Mouse (Mus musculus) granulocyte monocyte progenitor cell, adult 5-6 weeks (primary cell): ENCODE measurements at regions not wholly inside any gene's neighbourhood (a gene's known extent, or its start where the extent isn't known, plus 50 kb on each side); places are given as distances from the start of the nearest gene placed in this dataset.

Experiments
- ATAC-seq: replicated peaks from 2 replicates; pipeline ENCODE4 v1.8.0; 2016; ENCODE audit warnings: mild to moderate bottlenecking, moderate TSS enrichment, inconsistent platforms; ENCODE audit not compliant: poor library complexity, severe bottlenecking

DNA sequence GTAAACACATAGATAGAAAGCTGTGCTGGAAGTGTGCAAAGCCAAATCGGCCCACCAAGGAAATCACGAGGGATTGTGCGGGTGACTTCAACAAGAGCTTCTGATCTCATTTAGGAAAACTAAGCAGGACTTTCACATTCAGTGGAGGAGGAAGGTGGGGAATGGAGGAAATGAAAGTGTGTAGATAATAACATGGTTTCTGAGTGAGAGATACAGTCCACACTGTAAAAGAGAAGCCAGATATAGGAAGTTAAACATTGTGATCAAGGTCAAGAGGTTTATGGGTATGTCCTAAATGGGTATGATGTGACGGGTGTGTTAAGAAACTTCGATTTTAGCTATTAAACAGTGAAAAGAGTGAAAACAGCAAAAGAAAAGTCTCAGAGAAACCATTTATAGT, 310.1 kb upstream of the Actbl2 start:
- peak; percentile 63 for ATAC-seq

DNA sequence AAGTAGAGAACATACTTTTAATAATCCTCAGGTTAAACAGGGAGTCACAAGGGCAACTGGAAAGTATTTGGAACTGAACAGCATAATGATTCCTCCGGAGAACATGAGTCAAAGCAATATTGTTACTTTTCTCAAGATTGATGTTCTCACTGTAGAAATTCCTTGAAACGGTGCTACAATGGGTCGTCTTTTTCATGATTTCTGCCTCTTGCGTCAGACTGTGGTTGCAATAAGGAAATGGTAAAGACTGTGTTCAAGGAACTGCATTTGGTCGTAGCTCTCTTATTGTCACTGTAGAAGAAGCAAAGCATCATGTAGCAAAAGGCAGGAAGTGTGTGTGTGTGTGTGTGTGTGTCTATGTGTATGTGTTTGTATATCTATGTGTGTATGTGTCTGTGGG, 294.6 kb upstream of the Actbl2 start:
- ATAC-seq, result peak; percentile 98

DNA sequence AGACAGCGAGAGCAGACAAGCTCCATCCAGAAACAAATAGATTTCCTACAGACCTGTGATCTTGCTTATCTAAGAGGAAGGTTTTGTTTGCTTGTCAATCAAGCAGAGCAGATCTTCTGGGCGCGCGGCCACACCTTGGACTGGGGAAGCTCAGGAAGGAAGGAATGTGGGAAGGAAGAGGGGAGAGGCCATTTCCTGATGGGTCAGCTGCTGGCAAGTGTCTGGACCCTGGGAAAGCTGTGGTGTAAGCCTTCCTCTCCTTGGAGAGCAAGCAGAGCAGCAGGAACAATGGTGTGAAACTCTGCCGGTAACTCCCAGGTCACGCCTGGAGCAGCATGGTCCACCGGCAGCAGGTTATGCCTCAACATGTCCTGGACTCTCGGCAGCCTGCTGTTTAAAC, 287.7 kb upstream of the Actbl2 start:
- no peak for ATAC-seq

DNA sequence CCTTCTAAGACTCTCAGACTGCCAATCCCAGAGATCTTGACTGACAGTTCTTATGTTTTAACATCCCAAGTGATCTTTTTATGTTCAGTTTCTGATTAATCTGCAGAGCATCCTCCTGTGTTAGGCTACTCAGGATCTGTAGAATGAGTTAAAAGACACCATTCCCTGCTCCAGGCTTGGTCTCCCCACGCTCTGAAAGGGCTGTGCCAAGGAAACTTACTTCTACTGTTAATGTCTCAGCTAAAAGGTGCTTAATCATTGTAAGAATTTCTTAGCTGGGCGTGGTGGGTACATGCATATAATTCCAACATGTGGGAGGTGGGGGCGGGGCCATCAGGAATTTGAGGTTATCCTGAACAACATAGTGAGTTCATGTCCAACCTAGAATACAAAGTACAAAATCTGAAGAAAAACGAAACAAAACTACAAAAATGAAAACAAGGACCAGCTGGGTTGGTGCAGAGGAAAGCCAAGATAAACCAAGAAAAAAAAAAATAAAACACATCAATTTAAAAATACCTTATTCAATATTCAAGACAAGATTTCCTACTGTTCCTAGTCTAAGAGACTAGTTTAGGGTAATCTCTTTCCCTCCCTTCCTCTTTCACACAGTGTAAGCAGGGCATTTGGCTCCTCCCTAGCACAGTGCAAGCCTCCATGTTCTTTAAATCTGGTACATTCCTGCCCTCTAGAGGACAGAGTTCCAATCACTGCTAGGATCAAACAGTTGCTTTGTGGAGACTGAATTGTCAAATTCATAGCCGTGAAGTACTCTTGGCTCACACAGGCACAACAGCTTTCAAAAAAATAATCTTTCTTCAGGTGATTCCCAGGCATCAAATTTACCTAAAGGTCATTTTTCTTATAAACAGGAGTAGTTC, 286.9 kb upstream of the Actbl2 start:
- ATAC-seq, result peak; percentile 98

DNA sequence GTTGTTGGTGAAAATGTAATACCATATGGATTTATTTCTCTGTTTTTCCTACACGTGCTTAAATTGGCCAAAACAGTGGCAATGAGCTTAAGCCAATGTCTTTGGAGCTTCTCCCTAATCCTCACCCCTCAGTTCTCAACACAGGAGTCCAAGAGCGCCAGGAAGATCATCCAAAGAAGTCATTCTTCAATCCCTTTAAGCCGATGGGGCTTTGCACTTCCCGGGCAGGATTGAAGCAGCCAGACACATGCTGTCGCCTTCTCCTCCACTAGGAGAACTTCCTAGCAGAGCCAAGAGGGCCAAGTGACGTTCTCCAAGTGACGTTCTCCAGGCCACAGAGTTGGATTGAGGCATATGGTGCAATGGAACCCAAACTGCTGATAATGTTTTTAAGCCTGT, 286.3 kb upstream of the Actbl2 start:
- no peak for ATAC-seq

GRCm38 (mm10) chr13:110977379-110977778, 277.4 kb upstream of the Actbl2 start:
- ATAC-seq, result no peak

GRCm38 (mm10) chr13:110978022-110978421, 276.8 kb upstream of the Actbl2 start:
- no peak for ATAC-seq

DNA sequence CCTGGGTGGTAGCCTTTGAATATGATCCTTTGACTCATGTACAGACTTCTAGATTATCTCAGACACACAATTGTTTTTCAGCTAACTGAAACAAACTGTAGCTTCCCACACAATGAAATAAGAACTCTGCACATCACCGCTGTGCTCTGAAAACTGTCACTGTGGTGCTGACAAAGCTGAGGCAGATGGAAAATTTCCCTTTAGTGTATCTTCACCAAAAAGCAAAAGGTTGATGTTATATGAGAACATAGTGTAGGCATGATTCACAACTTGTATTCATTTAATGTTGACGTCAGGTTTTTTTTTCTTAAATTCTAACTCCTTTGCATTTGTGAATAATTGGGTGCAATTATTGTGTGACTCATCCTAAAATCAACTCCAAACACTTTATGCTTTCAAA, 264.1 kb upstream of the Actbl2 start:
- ATAC-seq, result no peak

DNA sequence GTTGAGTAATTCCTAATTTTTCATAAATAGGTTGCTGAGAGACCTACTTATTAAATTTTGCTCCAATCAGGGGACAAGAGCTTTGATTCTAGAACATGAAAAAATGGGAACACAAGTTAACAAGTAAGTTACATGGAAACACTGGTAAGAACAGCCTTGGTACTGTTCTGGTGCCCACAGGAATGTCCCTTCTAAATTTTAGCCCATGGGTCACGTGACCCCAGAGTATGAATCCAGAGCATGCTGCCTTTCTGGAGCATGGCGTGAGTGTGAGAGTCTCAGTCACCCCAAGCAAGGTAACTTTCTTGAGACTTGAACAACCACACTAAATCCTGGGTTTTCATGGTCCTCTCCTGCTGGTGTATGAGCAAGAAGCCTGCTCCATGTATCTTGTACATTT, 263.7 kb upstream of the Actbl2 start:
- no peak for ATAC-seq

DNA sequence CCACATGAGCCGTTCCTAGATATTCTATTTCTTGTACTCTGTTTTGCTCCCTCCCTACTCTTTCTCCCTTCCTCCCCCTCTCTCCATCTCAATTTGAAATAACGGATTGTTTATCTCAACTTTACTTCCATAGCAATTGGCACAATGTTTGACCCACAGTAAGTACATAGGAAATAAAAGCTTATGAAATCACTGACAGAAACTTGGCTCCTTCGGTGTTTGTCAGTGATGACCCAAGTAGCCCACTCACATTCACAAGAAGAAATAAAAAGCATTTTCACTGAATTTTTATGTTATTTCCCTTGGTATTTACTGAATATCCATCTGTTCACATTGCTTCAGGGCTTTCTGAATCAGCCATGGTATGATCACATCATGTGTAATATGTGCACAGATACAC, 260.2 kb upstream of the Actbl2 start:
- ATAC-seq, result no peak

- no peak for ATAC-seq
Observed at GRCm38 (mm10) chr13:111002670-111003069, 252.1 kb upstream of the Actbl2 start.

DNA sequence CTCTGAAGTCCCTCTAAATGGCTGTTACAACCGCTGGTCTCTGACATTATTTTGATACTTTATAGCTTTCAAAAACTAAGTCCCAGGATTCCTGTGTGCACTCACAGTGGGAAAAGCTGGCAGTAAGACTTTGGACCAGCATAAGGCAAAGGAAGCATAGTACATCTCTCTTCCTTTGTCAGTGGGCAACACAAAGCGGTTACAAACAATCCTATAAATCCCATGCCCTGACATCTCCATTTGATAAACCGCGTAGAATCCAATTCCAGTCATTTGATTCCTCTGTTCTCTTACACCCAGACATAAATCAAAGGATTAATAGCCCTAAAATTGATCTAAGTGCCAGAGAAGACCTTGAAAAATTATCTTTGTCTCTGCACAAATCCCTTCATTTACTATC, 240.7 kb upstream of the Actbl2 start:
- no peak for ATAC-seq

- no peak for ATAC-seq
Observed at GRCm38 (mm10) chr13:111030111-111030510, 224.7 kb upstream of the Actbl2 start.

GRCm38 (mm10) chr13:111031633-111032032, 223.2 kb upstream of the Actbl2 start:
- ATAC-seq, result no peak

- ATAC-seq, result peak; percentile 69
Observed at GRCm38 (mm10) chr13:111043637-111044036, 211.2 kb upstream of the Actbl2 start.

DNA sequence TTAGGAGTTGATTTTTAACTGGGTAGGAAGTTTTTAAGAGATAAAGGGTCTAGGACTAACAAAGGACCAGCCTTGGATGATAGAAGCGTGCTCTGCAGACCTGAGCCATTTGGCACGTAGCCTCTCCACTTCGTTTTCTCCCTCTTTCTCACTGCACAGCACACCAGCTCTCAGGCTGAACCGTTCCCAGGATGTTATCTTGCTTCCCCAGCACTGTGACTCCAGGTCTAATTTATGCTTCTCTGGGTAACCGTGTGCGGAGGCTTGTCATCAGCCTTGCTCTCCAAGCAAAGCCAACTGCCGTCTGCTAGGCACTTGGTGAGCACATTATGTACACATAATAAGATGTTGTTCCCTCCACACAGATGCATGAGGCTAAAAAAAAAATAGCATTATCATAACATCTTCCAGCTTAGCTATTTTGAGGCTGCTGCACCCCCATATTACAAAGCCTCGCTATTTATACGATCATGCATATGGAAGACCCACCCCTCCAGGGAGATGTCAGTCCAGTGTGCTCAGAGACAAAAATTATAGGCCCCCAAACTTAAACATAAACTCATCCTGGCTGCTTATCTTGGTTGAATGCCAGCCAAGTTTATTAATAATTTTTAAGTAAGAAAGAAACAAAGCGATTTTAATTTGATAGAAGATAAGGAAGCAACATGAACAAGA, 210.3 kb upstream of the Actbl2 start:
- no peak for ATAC-seq

DNA sequence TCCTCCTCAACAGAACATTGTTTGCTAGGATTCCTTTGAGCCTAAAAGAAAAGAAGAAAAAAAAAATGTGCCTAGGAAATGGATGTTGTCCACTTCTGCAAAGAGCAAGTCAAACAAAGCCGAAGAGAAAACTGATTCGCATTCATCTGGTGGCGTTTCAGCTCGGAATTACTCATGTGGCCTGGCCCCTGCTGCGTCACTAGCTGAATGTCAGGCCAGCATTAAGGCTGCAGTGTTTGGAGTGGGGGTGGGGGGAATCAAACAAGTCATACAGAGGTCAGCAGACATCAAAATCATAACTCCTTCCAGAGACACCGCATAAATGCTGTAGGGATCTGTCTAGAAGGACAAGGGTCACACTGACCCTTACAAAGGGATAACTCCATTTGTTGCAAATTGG, 204.7 kb upstream of the Actbl2 start:
- no peak for ATAC-seq

DNA sequence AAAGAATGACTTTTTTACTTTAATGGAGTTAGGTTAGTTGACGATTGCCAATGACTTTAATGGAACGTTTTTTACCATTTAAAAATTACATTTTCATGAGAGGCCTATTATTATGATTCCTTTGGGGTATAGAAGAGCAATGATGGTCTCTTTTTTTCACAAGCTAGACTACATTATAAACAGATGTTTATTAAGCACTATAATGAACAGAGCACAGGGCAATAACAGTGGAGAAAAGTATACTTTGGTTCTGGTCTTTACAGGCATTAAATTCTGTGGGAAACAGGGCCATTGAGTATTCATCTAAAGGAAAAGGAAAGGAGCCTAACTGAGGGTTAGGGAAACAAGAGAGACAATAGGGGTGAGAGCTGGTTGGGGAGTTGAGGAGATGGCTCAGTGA, 199.0 kb upstream of the Actbl2 start:
- no peak for ATAC-seq

DNA sequence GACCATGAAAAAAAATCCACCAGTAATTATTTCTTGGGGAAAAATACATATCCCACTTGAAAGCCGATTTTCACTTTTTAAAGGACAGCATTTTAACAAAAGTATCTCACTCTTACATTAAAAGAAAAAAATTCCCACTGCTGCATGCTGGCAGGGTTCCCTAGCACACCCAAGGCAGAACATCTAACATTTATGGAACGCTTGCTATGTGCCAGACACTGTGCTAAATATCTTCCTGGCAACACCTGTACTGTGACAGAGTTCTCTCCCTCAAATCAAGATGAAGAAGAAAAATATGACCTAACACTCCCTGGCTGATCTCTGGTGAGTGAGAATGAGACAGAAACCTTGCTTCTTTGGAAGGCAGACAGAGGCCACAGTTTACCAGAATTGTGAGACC, 167.1 kb upstream of the Actbl2 start:
- ATAC-seq, result no peak

- no peak for ATAC-seq
Observed at GRCm38 (mm10) chr13:111096071-111096470, 158.7 kb upstream of the Actbl2 start.

DNA sequence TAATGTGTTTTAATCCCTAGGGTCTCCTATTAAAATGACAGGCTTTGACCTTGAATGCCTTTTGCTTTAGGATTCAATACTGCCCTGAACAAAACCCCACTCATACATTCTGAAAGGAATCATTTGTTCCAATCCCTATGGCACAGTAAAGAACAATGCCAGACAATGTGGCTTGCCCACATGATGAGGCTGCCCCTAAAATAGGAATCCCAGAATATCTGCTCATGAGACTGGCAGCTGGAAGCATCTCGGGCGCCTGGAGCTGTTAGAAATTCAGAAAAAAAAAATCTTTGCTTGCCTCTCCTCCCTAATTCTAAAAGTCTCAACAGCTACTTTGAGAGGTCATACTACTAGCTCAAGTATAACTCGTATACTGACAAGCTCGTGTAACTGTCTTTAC, 157.5 kb upstream of the Actbl2 start:
- ATAC-seq, result no peak

- ATAC-seq, result no peak
Observed at GRCm38 (mm10) chr13:111098738-111099137, 156.1 kb upstream of the Actbl2 start.
